Mouse (Mus musculus): ENCODE results near the gene Hexdc. TPM values are rescaled to one million over a fixed set of nuclear protein-coding genes. Genes with fewer than 3 reads are reported as not detected.
A peak's percentile ranks its signal among the peaks of the same experiment; 100 is the strongest.

The Hexdc gene
- 7.1 and 8.9 TPM in 2 replicates for polyA plus RNA-seq (2015; fragmentation: Nextera tagmentation; extraction: Ambion mirVana)

DNA sequence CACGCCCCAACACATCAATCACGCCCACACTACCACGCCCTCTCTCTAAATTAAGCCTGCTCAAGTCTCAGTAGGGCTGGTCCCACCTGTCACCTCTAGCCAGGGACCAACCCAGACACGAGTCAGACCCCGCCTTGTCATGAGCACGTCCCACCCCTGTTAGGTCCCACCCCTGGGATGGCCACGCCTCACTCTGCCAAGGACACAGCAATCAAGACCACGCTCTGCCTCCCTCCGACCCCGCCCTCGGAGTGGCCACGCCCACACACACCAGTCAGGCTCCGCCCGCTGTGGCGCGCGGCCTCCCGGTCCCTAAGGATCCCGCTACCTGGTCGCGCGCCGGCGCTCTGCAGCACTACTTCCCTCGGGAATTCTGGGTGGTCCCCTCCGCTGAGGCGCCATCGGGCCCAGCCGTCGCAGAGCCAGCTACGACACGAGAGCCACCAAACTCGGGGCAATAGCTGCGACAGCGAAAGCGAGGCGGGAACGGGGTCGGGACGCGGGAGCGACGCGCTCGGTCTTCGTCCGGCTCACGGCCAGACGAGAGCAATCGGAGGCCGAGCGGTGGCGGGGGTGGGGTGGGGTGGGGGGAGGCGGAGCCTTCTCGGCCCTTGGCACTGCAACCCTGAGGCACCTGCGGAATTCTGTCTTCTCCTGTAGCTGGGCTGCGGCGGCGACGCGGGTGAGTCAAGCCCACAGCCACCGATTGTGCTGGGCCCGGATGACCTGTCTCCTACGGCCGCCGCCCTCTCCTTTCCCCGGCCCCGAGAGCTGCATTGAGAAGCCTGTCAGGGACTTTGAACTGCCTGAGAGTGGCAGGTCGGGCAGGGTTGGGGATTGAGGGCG is at the start of gene Hexdc, which contains the start of gene Ogfod3:
Gene Hexdc (plus strand): TSS at position 273 of the 846 bp plus-strand sequence.
Gene Ogfod3 (minus strand): TSS at position 551 of the 846 bp plus-strand sequence.
- H3K27ac ChIP-seq (ENCODE audit: low read length): peak within 1 kb of the TSS; percentile 80
- H3K9ac ChIP-seq (ENCODE audit: low read length): peak within 1 kb of the TSS; percentile 73
- no peaks in the 10 kb centered on the region for H3K9me3 ChIP-seq (ENCODE audit: control insufficient read depth, low read length)
- peak within 1 kb of the TSS; percentile 65 for H3K4me3 ChIP-seq (ENCODE audit: low read length)
- peak within 1 kb of the TSS; percentile 86 for H3K4me2 ChIP-seq (ENCODE audit: low read depth, low read length)
- ATAC-seq (ENCODE audit: low read depth): peak; percentile 98
- H3K27me3 ChIP-seq (ENCODE audit: control insufficient read depth, insufficient read depth, low read depth, low read length): no peaks in the 10 kb centered on the region
- H3K36me3 ChIP-seq (ENCODE audit: control insufficient read depth, insufficient read depth, low read length): peaks cover 5% of the 10 kb centered on the region; the same call in 1 of the 2 replicates
- H3K4me1 ChIP-seq (replicated peaks; ENCODE audit: control insufficient read depth, insufficient read depth, low read length): peaks cover 17% of the 10 kb centered on the region
- WGBS: under 1% methylated on average over 54 of the region's 70 CpGs

DNA sequence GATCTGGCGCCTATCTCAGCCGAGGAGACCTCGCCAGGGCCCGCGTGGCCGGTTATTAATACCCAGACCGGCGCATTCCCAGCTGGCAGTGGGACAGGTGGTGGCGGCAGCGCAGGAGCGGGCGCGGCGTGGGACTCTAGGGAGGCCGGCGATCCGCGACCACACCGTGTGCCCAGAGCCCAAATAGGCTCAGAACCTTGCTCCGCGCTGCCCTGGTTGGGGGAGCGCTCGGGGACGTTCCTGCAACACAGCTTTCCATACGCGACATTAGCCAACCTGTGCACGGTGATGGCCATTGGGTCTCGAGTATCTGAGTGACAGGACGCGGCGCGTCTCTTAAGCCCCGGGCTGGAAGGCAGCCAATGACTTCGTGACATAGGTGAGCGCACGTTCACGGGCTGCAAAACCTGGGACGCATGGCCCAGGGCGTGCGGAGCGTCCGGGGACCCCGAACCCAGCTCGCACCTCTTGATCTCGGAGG is 47.8 kb upstream of the Hexdc start:
- peak overlapping the region; percentile 44 for H3K4me3 ChIP-seq (ENCODE audit: low read length)
- no peaks in the 10 kb centered on the region for H3K36me3 ChIP-seq (ENCODE audit: control insufficient read depth, insufficient read depth, low read length)
- 1% methylated on average over 45 of the region's 45 CpGs for WGBS
- H3K4me2 ChIP-seq (ENCODE audit: low read depth, low read length): peak overlapping the region; percentile 64
- no peaks in the 10 kb centered on the region for H3K9me3 ChIP-seq (ENCODE audit: control insufficient read depth, low read length)
- peak overlapping the region; percentile 11; the same call in 1 of the 2 replicates for H3K9ac ChIP-seq (ENCODE audit: low read length)
- peaks cover 9% of the 10 kb centered on the region for H3K4me1 ChIP-seq (replicated peaks; ENCODE audit: control insufficient read depth, insufficient read depth, low read length)
- ATAC-seq (ENCODE audit: low read depth): peak; percentile 43; the same call in 1 of the 2 replicates
- peaks cover 32% of the 10 kb centered on the region for H3K27me3 ChIP-seq (ENCODE audit: control insufficient read depth, insufficient read depth, low read depth, low read length)
- no peak overlapping the region for H3K27ac ChIP-seq (ENCODE audit: low read length)

DNA sequence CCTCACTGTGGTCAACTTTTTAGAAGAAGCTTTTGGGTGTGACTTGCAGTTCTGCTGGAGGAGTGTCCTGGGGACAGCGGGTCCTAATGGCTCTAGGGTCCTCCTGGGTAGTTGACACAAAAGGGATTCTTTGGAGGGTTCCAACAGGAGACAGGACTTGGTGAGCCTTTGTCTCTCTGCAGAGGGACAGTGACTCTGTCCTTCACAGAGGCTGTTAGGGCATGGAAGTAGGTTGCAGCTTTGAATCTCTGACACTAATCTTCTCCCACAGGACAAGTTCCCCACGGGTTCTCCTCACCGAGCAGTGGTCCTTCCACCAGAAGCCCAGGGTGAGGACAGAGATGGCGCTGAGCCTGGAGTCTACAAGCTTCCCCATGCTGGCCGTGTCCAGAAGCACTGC is 44.3 kb upstream of the Hexdc start, which contains the start of gene Uts2r:
Gene Uts2r (plus strand): TSS at position 301 of the 400 bp plus-strand sequence.
- peaks cover 31% of the 10 kb centered on the region for H3K27me3 ChIP-seq (ENCODE audit: control insufficient read depth, insufficient read depth, low read depth, low read length)

DNA sequence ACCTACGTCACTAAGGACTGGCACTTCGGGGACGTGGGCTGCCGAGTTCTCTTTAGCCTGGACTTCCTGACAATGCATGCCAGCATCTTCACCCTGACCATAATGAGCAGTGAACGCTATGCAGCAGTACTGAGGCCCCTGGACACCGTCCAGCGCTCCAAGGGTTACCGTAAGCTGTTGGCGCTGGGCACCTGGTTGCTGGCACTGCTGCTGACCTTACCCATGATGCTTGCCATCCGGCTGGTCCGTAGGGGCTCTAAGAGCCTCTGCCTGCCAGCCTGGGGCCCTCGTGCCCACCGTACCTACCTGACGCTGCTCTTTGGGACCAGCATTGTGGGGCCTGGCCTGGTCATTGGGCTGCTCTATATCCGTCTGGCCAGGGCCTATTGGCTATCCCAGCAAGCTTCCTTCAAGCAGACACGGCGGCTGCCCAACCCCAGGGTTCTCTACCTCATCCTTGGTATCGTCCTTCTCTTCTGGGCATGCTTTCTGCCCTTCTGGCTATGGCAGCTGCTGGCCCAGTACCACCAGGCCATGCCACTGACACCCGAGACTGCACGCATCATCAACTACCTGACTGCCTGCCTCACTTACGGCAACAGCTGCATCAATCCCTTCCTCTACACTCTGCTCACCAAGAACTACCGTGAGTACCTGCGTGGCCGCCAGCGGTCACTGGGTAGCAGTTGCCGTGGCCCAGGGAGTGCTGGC is 43.4 kb upstream of the Hexdc start:
- no peak overlapping the region for H3K4me2 ChIP-seq (ENCODE audit: low read depth, low read length)
- H3K9me3 ChIP-seq (ENCODE audit: control insufficient read depth, low read length): no peaks in the 10 kb centered on the region
- no peak overlapping the region for H3K9ac ChIP-seq (ENCODE audit: low read length)
- peaks cover 9% of the 10 kb centered on the region for H3K4me1 ChIP-seq (replicated peaks; ENCODE audit: control insufficient read depth, insufficient read depth, low read length)
- ATAC-seq (ENCODE audit: low read depth): no peak
- H3K27ac ChIP-seq (ENCODE audit: low read length): no peak overlapping the region
- H3K36me3 ChIP-seq (ENCODE audit: control insufficient read depth, insufficient read depth, low read length): no peaks in the 10 kb centered on the region
- 89% methylated on average over 26 of the region's 26 CpGs for WGBS
- H3K4me3 ChIP-seq (ENCODE audit: low read length): no peak overlapping the region
- H3K27me3 ChIP-seq (ENCODE audit: control insufficient read depth, insufficient read depth, low read depth, low read length): peaks cover 24% of the 10 kb centered on the region

More for the DNA sequence above, 44.3 kb upstream of the Hexdc start, which contains the start of gene Uts2r:
- Histone ChIP-seq H3K4me2 (ENCODE audit: low read depth, low read length) (no peak within 1 kb of the TSS), H3K27ac (ENCODE audit: low read length) (no peak within 1 kb of the TSS), H3K9me3 (ENCODE audit: control insufficient read depth, low read length) (no peaks in the 10 kb centered on the region), H3K4me1 (replicated peaks; ENCODE audit: control insufficient read depth, insufficient read depth, low read length) (peaks cover 9% of the 10 kb centered on the region), H3K4me3 (ENCODE audit: low read length) (no peak within 1 kb of the TSS), H3K36me3 (ENCODE audit: control insufficient read depth, insufficient read depth, low read length) (no peaks in the 10 kb centered on the region), H3K9ac (ENCODE audit: low read length) (no peak within 1 kb of the TSS)
- WGBS: 77% methylated on average over 5 of the region's 5 CpGs
- ATAC-seq (ENCODE audit: low read depth): no peak

DNA sequence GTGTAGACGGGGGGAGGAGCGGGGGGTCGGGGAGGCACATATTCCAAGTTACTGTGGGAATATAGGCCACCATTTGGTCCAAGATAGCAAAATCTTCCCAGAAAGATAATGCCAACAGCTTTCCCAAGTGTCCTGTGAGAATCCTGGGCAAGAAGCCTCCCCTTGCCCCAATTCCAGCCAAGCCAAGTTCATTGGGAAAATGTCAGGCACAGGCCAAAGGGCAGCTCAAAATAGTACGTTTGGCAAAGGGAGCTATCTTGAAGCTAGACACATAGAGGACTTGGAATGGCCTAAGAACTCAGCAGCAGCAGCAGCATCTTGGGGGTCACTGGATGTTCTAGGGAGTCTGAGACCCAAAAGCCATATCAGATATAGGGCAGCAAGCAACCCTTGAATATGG is 40.5 kb upstream of the Hexdc start:
- Histone ChIP-seq H3K9me3 (ENCODE audit: control insufficient read depth, low read length) (no peaks in the 10 kb centered on the region), H3K4me1 (replicated peaks; ENCODE audit: control insufficient read depth, insufficient read depth, low read length) (no peaks in the 10 kb centered on the region), H3K4me2 (ENCODE audit: low read depth, low read length) (no peak overlapping the region), H3K4me3 (ENCODE audit: low read length) (no peak overlapping the region), H3K9ac (ENCODE audit: low read length) (no peak overlapping the region), H3K27me3 (ENCODE audit: control insufficient read depth, insufficient read depth, low read depth, low read length) (no peaks in the 10 kb centered on the region), H3K36me3 (ENCODE audit: control insufficient read depth, insufficient read depth, low read length) (no peaks in the 10 kb centered on the region), H3K27ac (ENCODE audit: low read length) (no peak overlapping the region)
- 73% methylated on average over 4 of the region's 4 CpGs for WGBS
- ATAC-seq (ENCODE audit: low read depth): no peak

DNA sequence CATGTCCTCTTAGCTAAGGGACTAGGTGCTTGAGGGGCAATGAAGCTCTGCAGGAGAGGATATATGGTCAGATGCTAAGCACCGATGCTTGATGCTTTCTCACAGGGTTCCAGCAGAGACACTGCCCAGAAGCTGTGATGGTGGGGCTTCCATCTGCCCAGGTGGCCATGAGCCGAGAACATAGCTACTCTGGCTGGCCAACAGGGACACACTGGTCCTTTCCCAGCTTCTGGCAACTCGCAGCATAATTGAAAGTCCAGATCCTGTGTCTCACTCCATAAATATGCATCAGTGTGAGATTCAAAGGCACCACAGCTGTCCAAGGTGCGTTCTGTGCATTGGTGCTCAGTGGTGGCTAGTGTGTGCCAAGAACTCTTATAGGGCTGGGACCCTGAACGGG is 31.0 kb upstream of the Hexdc start:
- H3K9me3 ChIP-seq (ENCODE audit: control insufficient read depth, low read length): no peaks in the 10 kb centered on the region
- no peak for ATAC-seq (ENCODE audit: low read depth)
- H3K27me3 ChIP-seq (ENCODE audit: control insufficient read depth, insufficient read depth, low read depth, low read length): no peaks in the 10 kb centered on the region
- H3K36me3 ChIP-seq (ENCODE audit: control insufficient read depth, insufficient read depth, low read length): no peaks in the 10 kb centered on the region
- H3K27ac ChIP-seq (ENCODE audit: low read length): no peak overlapping the region
- H3K4me2 ChIP-seq (ENCODE audit: low read depth, low read length): no peak overlapping the region
- no peak overlapping the region for H3K4me3 ChIP-seq (ENCODE audit: low read length)
- H3K4me1 ChIP-seq (replicated peaks; ENCODE audit: control insufficient read depth, insufficient read depth, low read length): peaks cover 3% of the 10 kb centered on the region
- WGBS: 74% methylated on average over 5 of the region's 5 CpGs
- no peak overlapping the region for H3K9ac ChIP-seq (ENCODE audit: low read length)

DNA sequence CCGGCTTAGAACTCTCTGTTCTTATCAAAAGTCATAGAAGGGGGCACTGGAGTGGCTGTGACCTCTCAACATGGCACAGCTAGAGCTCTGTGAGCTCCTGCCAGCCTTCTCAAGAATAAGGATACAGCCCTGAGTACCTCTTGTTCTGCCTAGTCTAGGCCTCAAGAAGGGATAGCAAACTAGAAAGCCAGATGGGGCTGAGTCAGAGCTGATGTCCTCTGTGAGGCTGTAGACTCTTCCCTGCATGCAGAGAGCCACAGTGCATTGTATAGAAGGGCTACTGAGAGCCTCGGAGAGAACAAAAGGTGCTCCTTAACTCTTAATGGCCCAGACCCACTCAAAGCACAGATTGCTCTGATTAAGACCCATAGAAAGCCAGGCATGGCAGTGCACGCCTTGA is 30.0 kb upstream of the Hexdc start:
- Histone ChIP-seq H3K4me2 (ENCODE audit: low read depth, low read length) (no peak overlapping the region), H3K27ac (ENCODE audit: low read length) (no peak overlapping the region), H3K9ac (ENCODE audit: low read length) (no peak overlapping the region), H3K27me3 (ENCODE audit: control insufficient read depth, insufficient read depth, low read depth, low read length) (no peaks in the 10 kb centered on the region), H3K4me3 (ENCODE audit: low read length) (no peak overlapping the region), H3K9me3 (ENCODE audit: control insufficient read depth, low read length) (no peaks in the 10 kb centered on the region), H3K4me1 (replicated peaks; ENCODE audit: control insufficient read depth, insufficient read depth, low read length) (peaks cover 3% of the 10 kb centered on the region), H3K36me3 (ENCODE audit: control insufficient read depth, insufficient read depth, low read length) (no peaks in the 10 kb centered on the region)
- 38% methylated on average over 3 of the region's 3 CpGs for WGBS
- no peak for ATAC-seq (ENCODE audit: low read depth)

DNA sequence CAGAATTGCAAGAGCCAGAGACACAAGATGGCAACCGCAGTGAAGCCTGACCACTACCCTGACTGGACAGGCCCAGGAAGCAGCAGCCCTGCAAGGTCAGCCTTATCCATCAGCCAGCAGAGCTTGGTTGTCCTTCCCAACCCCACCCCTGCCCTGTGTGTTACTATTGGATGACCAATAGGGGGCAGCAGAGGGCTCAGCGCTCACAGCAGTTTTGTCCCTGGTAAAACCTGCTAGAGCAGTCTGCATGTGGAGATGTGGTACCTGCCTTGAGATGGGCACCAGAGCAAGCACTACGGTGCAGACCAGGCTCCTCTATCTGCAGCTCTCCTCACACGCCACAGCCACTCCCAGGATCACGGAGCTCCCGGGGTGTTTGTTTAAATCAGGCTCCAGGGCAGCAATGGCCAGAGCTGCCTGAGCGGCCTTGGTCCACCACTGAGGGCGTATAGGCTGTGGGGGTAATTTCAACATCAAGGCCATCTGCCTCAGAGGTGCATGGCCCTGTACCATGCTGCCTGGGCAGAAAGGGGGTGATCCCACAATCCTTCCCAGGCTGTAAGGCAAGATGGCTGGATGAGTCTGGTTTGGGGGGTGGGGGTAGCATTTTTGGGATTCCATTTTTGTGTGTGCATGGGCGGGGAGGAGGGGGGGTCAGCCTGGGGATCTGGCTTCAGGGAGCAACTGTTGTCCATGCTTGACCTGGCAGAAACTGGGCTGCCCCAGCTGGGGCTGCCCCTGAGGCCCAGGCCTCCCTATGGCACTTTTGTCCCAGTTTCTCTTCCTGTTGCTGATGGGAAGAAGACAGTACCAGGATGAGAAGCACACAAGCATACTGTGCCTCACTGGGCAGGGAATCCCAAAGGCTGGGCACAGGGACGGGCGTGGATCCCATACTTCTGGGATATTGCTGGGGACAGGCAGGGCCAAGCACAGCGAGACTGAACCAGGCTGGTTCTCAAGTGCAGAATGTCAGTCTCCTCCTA is 27.7 kb upstream of the Hexdc start:
- H3K9ac ChIP-seq (ENCODE audit: low read length): no peak overlapping the region
- H3K4me2 ChIP-seq (ENCODE audit: low read depth, low read length): no peak overlapping the region
- ATAC-seq (ENCODE audit: low read depth): peak; percentile 72
- no peaks in the 10 kb centered on the region for H3K36me3 ChIP-seq (ENCODE audit: control insufficient read depth, insufficient read depth, low read length)
- H3K4me1 ChIP-seq (replicated peaks; ENCODE audit: control insufficient read depth, insufficient read depth, low read length): peaks cover 3% of the 10 kb centered on the region
- no peaks in the 10 kb centered on the region for H3K9me3 ChIP-seq (ENCODE audit: control insufficient read depth, low read length)
- 44% methylated on average over 11 of the region's 12 CpGs for whole genome bisulfite sequencing
- no peaks in the 10 kb centered on the region for H3K27me3 ChIP-seq (ENCODE audit: control insufficient read depth, insufficient read depth, low read depth, low read length)
- H3K27ac ChIP-seq (ENCODE audit: low read length): no peak overlapping the region
- no peak overlapping the region for H3K4me3 ChIP-seq (ENCODE audit: low read length)
